Mouse (Mus musculus): ENCODE measurements around the gene Glb1.

The Glb1 gene

DNA sequence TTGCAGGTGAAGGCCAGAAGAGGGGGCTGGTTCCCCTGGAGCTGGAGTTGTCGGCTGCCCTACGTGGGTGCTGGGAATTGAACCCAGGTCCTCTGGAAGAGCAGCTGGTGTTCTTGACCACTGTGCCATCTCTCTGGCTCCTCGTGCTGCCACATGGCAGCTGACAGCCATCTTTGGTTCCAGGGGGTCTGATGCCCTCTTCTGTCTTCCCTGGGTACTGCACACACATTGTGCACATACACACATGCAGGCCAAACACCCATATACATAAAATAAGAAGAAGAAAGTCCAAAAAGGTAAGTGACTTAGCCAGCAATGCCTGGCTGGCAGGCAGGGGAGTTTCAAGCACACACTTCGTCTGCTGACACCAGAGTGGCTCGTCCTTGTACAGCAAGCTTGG, 24.7 kb downstream of the Glb1 start:
- in situ Hi-C loops (cut with MboI; ENCODE audit: low pct_unique_long_range_greater_than_20kb in 1 of 2, low sequenced_read_pairs in 2 of 2, unreplicated experiment in 1 of 2): no loop called here

DNA sequence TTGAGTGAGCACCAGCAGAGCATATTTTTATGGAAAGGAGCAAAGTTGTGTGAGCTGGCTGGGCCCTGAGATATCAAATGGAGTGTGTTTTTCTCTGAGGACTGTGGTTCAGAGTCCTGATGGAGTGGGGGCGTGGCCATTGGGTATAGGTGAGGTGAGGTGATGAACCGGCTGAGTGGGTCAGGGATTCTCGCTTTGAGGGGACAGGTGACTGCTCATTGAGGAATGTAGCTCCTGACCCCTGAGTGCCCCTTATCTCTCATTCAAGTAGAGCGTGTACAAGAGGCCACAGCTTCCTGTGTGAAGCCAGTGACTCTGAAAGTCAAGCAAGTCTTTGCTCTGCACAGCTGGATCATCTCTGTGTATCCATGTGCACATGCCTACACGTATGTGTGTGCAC, 25.3 kb downstream of the Glb1 start:
- in situ Hi-C loops (cut with MboI; ENCODE audit: low pct_unique_long_range_greater_than_20kb in 1 of 2, low sequenced_read_pairs in 2 of 2, unreplicated experiment in 1 of 2): no loop called here

DNA sequence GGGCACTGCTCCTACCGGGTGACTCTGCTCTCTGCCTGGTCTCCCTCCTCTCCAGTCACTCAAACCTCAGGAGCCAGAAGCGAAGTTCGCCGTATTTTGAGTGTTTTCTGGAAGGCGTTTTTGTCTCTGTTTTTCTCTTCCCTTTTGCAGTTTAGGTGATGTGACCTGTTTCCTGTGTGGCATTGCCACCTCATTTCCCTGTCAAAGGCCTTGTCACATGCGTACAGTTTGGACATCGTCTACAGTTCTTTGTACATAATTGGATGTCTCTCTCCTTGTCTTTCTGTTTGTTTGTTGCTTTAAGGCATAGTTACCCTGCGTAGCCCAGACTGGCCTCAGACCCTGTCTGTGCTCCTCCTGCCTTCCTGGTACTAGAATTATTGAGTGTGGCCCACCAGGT, 26.5 kb downstream of the Glb1 start:
- in situ Hi-C loops (cut with MboI; ENCODE audit: low pct_unique_long_range_greater_than_20kb in 1 of 2, low sequenced_read_pairs in 2 of 2, unreplicated experiment in 1 of 2): no loop called here

DNA sequence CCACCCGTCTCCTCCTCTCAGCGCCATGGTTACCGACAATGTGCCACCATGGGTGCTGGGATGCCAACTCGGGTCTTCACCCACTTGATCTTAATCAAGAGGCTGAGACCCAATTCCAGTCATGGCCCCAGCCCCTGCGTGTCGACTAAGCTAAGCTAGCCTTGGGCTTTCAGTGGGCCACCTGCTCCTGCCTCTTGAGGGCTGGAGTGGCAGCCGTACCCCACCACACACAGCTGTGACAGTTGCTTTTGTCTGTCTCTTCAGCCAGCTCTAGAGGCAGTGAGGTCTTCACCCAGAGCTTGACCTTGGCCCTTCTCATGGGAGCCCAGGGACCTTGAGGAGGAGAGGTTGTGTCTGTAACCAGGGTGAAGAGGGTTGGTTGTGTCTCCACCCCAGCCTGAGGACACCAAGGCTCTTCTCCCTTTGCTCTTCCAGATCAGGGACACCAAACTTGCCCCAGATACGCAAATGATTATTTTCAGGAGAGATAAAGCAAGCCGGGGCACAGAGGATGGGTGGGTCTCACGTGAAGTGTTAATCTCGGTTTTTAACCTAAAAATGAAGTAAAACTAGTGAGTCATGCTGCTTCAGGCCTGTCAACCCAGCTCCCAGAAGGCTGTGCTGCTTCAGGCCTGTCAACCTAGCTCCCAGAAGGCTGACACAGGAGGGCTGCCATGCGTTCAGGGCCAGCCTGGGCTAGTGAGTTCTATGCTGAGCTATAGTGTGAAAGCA, 27.4 kb downstream of the Glb1 start:
- in situ Hi-C loops (cut with MboI; ENCODE audit: low pct_unique_long_range_greater_than_20kb in 1 of 2, low sequenced_read_pairs in 2 of 2, unreplicated experiment in 1 of 2): no loop called here

DNA sequence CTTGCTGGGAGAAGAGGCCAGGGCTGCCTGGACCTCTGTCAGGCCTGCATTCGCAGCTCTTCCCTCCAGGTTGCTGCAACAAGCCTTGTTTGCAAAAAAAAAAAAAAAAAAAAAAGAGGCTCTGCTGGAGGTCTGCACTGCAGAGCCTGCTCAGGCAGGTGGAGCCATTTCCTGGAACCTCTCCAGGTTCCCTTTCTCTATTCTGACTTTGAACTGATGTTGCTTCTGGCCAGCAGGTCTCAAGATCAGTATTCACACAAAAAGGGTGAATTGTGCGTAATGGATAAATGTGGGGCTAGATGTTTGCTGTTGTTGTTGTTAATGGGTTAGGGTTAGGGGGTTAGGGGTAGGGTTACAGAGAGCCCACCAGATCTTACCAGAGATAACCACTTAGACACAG, 34.8 kb downstream of the Glb1 start:
- in situ Hi-C loops (cut with MboI; ENCODE audit: low pct_unique_long_range_greater_than_20kb in 1 of 2, low sequenced_read_pairs in 2 of 2, unreplicated experiment in 1 of 2): no loop called here

DNA sequence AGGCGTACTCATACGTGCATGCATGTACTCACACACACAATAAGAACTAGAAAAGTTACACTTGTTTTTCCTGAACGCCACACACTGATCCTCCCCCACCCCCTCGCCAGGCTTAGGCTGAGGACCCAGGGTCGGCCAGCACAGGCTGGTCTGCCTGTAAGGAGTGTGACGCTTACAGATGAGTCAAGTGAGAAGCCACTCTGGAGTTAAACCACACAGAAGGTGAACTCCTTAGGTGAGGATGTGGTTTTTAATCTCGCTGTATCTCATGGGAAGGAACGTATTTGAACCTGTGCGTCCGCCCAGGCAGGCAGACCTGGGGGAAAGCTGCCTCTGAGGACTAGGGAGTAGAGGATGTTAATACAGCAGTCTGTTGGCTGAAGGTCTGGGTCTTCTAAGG, 39.7 kb downstream of the Glb1 start:
- in situ Hi-C loops (cut with MboI; ENCODE audit: low pct_unique_long_range_greater_than_20kb in 1 of 2, low sequenced_read_pairs in 2 of 2, unreplicated experiment in 1 of 2): no loop called here

DNA sequence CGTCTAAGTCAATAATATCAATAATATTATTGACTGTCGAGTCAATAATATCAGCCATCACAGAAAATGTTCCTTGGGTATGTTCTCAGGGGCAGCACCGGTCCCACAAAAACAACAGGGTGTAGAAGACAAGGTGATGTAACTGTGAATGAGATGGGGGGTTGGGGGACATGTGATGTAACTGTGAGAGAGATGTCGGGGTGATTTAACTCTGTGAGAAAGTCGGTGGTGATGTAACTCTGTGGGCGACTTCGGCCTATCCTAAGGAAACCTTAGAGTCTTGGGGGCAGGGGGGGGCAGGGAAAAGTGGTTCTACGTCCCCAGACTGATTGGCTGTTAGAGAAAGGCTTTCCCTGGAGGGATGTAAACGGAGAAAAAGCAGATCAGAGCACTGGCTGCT, 41.3 kb downstream of the Glb1 start:
- in situ Hi-C loops (cut with MboI; ENCODE audit: low pct_unique_long_range_greater_than_20kb in 1 of 2, low sequenced_read_pairs in 2 of 2, unreplicated experiment in 1 of 2): no loop called here

DNA sequence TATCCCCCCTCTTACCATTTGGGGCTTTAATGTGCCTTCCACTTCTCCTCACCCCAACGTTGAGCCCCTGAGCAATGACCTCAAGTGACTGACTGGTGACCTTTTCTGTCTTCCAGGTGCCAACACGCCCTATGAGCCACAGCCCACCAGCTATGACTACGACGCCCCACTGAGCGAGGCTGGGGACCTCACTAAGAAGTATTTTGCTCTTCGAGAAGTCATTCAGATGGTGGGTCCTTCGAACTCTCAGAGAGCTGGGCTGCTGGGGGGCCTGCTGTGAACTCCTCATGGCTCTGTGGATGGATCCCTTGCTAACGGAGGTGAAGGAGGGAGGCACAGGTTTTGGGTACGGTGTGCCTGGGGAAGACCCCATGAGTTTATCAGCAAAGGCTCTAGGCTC, 42.0 kb downstream of the Glb1 start:
- in situ Hi-C loops (cut with MboI; ENCODE audit: low pct_unique_long_range_greater_than_20kb in 1 of 2, low sequenced_read_pairs in 2 of 2, unreplicated experiment in 1 of 2): no loop called here

DNA sequence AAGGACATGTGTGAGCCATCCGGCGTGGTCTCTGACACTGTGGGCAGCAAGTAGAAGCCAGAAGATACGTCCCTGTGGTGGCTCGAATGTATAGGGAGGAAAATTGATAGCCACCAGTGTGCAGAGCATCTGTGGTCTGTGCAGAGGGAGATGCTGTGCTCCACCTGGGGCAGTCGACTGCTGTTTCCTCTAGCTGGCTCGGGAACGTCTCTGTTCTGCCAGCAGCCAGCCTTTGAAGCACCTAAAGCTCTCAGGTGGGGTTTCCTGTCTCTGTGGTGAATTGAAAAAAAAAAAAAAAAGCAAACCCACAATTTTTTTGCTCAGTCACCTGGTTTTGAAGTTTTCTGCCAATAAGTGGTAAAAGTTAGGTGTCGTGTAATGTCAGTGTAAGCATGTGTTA, 42.5 kb downstream of the Glb1 start:
- in situ Hi-C loops (cut with MboI; ENCODE audit: low pct_unique_long_range_greater_than_20kb in 1 of 2, low sequenced_read_pairs in 2 of 2, unreplicated experiment in 1 of 2): no loop called here

DNA sequence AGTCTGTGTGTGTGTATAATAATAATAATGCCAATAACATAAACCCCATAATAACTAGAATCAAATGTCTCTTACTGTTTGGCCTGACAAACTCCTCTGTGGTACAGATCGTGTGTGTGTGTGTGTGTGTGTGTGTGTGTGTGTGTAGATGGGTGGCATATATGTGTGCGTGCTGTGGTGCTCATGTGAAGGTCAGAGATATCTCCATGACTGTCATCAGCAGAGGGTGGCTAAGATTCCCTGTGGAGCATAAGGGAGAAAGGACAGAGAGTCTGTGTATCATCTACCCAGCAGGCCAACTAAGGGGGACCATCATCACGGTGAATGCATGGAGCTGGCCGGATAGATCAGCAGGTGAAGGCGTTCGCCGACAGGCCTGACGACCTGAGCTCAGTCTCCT, 46.0 kb downstream of the Glb1 start:
- in situ Hi-C loops (cut with MboI; ENCODE audit: low pct_unique_long_range_greater_than_20kb in 1 of 2, low sequenced_read_pairs in 2 of 2, unreplicated experiment in 1 of 2): no loop called here

DNA sequence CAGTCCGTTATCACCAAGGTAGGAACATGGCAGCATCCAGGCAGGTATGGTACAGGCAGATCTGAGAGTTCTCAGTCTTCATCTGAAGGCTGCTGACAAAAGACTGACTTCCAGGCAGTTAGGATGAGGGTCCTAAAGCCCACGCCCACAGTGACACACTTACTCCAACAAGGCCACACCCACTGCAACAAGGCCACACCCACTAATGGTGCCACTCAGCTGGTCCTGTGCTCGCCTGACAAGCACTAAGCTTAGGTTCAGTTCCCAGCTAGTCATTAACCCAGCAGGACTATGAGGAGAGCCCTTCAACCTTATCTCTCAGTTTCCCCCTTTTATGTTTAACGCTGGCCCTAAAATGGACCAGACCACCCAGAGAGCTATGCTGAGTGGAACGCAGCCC, 47.8 kb downstream of the Glb1 start:
- in situ Hi-C loops (cut with MboI; ENCODE audit: low pct_unique_long_range_greater_than_20kb in 1 of 2, low sequenced_read_pairs in 2 of 2, unreplicated experiment in 1 of 2): no loop called here

DNA sequence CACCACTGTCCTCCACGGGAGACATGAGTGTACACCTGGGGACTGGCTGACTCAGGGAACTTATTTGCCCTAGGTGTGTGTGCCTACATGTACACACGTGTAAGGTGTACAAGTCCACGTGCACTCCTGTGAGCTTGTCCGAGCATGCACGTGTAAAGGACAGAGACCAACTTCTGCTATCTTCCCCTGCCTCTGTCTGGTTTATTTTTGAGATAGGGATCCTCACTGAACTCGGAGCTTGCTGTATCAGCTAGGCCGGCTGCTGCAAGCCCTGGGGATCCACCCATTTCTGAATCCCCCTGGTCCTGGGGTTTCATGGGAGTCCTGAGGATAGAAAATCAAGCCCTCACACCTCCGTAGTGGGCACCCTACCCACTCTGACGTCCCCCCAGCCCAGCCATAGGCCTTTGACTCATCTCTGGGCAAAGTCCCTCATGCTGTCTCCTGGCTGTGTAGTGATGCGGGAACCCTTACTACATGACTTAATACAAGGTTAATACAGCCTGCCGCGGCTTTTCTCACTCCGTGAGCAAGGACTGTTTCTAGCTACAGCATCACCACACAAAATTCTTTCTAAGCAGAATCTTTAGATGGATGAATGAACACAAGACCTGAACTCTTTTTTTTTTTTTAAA, 48.4 kb downstream of the Glb1 start:
- in situ Hi-C loops (cut with MboI; ENCODE audit: low pct_unique_long_range_greater_than_20kb in 1 of 2, low sequenced_read_pairs in 2 of 2, unreplicated experiment in 1 of 2): no loop called here

DNA sequence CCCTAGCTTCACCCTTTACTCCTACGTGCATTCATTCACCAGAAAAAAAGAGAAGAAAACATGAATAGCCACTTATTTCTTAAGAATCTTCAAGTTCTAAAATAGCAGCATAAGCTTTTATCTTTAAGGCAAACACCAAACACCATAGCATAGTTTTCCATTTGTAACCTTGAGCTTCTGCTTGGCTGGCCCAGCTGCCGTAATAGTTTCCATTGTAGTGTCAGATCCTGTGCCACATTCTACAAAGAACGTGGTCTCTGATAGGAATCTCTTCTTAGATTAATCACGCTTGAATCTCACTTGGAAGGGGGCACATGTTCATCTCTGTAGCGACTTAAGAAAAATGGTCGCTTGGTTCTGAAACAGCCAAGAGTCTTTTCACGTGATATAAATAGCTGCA, 50.7 kb downstream of the Glb1 start:
- in situ Hi-C loops (cut with MboI; ENCODE audit: low pct_unique_long_range_greater_than_20kb in 1 of 2, low sequenced_read_pairs in 2 of 2, unreplicated experiment in 1 of 2): no loop called here

DNA sequence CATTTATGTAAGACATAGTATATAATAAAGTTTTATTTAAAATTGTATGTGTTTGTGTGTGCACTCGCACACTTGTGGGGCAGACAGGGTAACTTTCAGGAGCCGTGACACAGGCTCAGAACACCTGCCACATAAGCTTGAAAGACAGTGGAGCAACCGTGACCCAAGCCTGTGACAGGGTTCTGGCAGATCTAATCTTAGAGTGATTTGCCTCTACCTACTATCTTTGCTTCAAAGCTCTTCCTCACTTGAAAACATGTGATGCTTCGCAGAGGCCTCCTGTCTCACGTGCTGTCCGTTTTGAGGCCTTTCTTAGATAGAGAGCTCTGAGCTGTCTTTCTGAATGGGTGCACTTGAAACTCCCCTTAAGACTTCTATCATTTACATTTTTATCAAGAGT, 51.5 kb downstream of the Glb1 start:
- in situ Hi-C loops (cut with MboI; ENCODE audit: low pct_unique_long_range_greater_than_20kb in 1 of 2, low sequenced_read_pairs in 2 of 2, unreplicated experiment in 1 of 2): no loop called here

DNA sequence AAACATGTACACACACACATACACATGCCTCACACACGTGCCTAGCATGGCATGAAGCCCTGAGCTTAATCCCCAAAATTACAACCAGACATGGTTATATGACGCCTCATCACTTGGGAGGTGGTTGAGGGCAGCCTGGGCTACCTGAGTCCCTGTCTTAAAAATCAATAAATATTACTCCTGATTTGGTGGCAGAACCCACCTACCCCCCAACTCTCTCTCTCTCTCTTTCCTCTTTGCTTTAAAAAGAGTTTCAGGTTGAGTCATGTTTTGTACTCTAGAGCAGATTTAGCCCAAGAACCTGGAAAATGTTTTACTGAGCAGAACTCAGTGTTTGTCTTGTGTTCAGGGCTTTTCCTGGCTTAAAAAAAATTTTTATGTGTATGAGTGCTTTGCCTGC, 54.5 kb downstream of the Glb1 start:
- in situ Hi-C loops (cut with MboI; ENCODE audit: low pct_unique_long_range_greater_than_20kb in 1 of 2, low sequenced_read_pairs in 2 of 2, unreplicated experiment in 1 of 2): no loop called here

DNA sequence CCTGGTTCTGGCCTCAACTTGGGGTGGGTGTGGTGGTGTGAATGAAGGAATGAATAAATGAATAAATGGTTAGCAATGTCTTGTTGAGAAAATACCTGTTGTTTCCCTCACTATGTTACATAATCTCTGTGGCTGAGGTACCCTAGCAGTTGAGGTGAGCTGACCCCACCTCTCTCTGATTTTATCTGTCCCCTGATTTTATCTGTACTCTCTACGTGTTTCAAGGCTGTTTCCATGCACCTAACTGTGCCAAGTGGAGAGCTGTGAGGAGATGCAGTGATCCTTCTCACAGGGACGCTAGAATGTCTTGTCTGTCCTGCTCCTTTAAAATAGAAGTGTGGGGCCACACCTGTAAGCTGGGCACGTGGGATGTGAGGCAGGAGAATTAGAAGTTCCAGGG, 57.6 kb downstream of the Glb1 start:
- in situ Hi-C loops (cut with MboI; ENCODE audit: low pct_unique_long_range_greater_than_20kb in 1 of 2, low sequenced_read_pairs in 2 of 2, unreplicated experiment in 1 of 2): no loop called here

DNA sequence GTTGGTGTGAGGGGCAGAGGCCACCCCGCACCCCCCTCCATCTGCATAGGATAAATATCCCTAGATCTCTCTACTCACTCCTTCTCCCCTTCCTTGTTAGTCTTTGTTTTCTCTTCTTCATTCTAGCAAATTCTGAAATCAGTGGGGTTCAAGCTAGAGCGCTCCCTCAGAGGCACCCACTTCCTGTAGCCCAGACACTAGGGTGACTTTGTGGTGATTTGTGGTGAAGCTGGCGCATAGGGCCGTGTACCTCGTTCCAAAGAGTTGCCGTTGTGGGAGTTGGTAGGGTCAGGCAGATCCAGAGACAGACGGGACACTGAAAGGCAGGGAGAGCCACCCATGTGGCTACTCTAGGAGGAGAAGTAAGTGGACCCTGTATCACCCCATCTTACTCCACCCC, 61.7 kb downstream of the Glb1 start:
- in situ Hi-C loops (cut with MboI; ENCODE audit: low pct_unique_long_range_greater_than_20kb in 1 of 2, low sequenced_read_pairs in 2 of 2, unreplicated experiment in 1 of 2): no loop called here

DNA sequence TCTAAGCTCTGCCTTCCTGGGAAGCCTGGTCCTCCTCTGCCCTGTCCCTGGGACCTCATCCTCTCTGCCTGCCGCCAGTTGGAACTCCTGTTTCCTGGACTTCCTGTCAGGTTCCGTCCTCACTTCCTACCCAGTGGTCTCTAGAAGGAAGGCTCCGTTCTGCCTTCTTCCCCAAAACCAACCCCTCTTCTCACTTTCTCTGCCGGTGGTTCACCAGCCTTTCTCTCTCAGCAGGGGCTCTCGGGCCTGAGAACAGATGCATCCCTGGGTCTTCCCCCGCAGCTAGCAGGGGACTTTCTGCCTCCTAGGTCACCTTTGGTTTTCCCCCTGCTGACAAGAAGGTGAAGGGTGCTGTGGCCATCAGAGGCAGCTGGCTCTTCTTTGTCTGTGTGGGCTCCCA, 64.6 kb downstream of the Glb1 start:
- in situ Hi-C loops (cut with MboI; ENCODE audit: low pct_unique_long_range_greater_than_20kb in 1 of 2, low sequenced_read_pairs in 2 of 2, unreplicated experiment in 1 of 2): no loop called here

DNA sequence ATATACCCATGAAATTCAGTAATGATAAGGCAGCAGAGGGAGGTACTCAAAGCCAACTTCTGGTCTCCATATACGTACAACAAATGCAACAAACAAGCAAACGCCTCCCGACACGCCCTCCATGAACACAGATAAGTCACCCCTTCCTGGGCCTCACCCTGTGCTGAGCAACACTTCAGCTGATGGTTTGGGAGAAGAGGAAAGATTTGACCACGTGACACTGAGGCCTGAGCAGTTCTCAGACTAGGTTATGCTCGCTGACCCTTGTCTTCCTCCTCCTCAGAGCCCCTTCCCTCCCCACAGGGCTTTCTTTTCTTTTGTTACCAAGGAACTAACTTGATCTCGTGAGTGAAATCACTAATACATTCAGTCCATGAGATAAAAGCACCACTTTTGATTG, 66.0 kb downstream of the Glb1 start:
- in situ Hi-C loops (cut with MboI; ENCODE audit: low pct_unique_long_range_greater_than_20kb in 1 of 2, low sequenced_read_pairs in 2 of 2, unreplicated experiment in 1 of 2): no loop called here

DNA sequence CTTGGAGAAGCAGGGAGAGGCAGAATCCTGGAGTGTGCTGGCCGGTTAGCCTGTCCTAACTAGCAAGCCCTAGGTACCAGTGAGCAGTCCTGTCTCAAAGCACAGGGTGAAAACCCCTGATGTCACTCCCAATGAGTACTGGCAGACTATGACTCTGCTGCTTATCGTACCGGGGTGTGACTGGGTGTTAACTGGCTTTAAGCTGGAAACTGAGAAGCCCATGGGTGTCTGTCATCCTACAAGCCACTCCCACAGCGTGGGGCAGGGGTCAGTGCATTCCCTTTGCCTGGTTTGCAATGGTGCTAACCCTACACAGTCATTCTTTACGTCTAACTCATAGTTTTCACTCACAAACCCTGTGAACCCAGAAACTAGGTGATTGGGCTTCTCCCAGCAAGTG, 67.3 kb downstream of the Glb1 start:
- in situ Hi-C loops (cut with MboI; ENCODE audit: low pct_unique_long_range_greater_than_20kb in 1 of 2, low sequenced_read_pairs in 2 of 2, unreplicated experiment in 1 of 2): no loop called here

DNA sequence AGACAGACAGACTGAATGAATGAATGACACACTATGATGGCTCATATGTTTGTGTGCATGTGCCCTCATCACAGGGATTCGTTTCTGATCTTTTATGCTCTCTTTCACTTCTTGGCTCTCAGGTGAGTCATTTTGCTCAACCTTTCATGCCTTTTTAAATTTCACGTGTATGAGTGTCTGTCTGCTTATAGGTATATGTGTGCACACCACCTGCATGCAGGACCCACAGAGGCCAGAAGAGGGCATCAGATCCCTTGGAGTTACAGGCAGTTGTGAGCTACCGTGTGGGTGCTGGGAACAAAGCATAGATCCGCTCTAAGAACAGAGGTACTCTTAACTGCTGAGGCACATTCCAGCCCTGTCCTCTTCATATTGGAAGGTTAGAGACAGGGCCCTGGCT, 67.8 kb downstream of the Glb1 start:
- in situ Hi-C loops (cut with MboI; ENCODE audit: low pct_unique_long_range_greater_than_20kb in 1 of 2, low sequenced_read_pairs in 2 of 2, unreplicated experiment in 1 of 2): no loop called here

All from mouse embryonic stem cell (cell line).